Comparison of ENCODE assay signal across 19 mouse cellular contexts in the genomic region with DNA sequence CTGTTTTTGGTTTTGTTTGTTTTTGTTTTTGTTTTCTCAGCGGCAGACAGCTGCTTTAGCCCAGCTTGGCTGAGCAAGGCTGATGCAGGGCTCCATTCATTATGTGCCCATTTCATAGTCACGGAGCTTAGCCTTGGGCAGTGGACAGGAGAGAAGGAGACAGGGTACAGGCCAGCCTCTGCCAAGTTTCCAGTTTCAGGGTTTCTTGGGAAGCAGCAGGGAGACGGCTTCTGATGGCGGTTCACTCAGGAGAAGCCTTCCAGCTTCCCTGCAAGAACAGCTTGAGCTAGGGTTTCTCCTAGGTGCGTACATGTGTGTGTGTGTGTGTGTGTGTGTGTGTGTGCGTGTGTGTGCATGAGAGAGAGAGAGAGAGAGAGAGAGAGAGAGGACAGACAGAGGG.
DNase-seq lines count a peak whose midpoint lies in the region; ATAC-seq and TF ChIP-seq lines count a peak whose summit lies in the region.
"Had no signal": no experiment of that assay in that cellular context is flagged by ENCODE, and none has a peak within 500 bp of the region (broad histone marks: within the 10 kb centered on the region; RNA-seq: fewer than 3 reads in every experiment).

No protein-coding gene starts in this region.

- H3K36me3 ChIP-seq in hindbrain, embryonic 12.5 days: 0 out of 2 replicates have a peak, but pooled peaks cover 3% of the 10 kb centered on the region
- peaks cover 52% of the 10 kb centered on the region for H3K36me3 ChIP-seq in hindbrain, embryonic 10.5 days
- H3K36me3 ChIP-seq in forebrain, embryonic 15.5 days: no peaks in the 10 kb centered on the region
- H3K36me3 ChIP-seq in midbrain, embryonic 15.5 days (replicated peaks): no peaks in the 10 kb centered on the region
- no peaks in the 10 kb centered on the region for H3K36me3 ChIP-seq in stomach, postnatal 0 days (ENCODE audit: control insufficient read depth, insufficient read depth, low read length)
- H3K36me3 ChIP-seq: heart, embryonic 10.5 days; liver, embryonic 13.5 days; lung, embryonic 15.5 days had no signal

- H3K27ac ChIP-seq in cerebellum, adult 2 months (ENCODE audit: insufficient read depth, low read length): peak overlapping the region; percentile 94; the same call in 1 of the 2 replicates
- H3K27ac ChIP-seq in hindbrain, embryonic 12.5 days: peak overlapping the region; percentile 64
- H3K27ac ChIP-seq in hindbrain, embryonic 10.5 days: no peak overlapping the region
- H3K27ac ChIP-seq in forebrain, embryonic 15.5 days (replicated peaks): peak overlapping the region; percentile 96
- H3K27ac ChIP-seq in midbrain, embryonic 15.5 days: peak overlapping the region; percentile 58
- H3K27ac ChIP-seq in stomach, postnatal 0 days (replicated peaks): no peak overlapping the region
- H3K27ac ChIP-seq: heart, embryonic 10.5 days; limb, embryonic 13.5 days; liver, embryonic 13.5 days; lung, embryonic 15.5 days had no signal

- TF ChIP-seq CTCF in cerebellum, adult 2 months (IDR thresholded peaks at IDR 0.05; ENCODE audit: borderline replicate concordance, insufficient read depth, low read depth, low read length): no peak
- TF ChIP-seq CTCF in stomach, postnatal 0 days (IDR thresholded peaks at IDR 0.05; ENCODE audit: low read depth): no peak

- WGBS in cerebellum, adult 2 months: 28% methylated on average over 6 of the region's 6 CpGs
- 86% methylated on average over 6 of the region's 6 CpGs for WGBS in hindbrain, embryonic 12.5 days
- WGBS in hindbrain, embryonic 10.5 days: 93% methylated on average over 6 of the region's 6 CpGs
- WGBS in forebrain, embryonic 15.5 days: 55% methylated on average over 6 of the region's 6 CpGs
- 70% methylated on average over 6 of the region's 6 CpGs for WGBS in midbrain, embryonic 15.5 days
- 87% methylated on average over 6 of the region's 6 CpGs for WGBS in stomach, postnatal 0 days

- no peak for TF ChIP-seq EP300 in stomach, postnatal 0 days (optimal IDR thresholded peaks at IDR 0.05)

- peak in 1 of 2 experiments; percentile 46 for DNase-seq in cerebellum, adult 2 months
- no peak for DNase-seq in cerebellum, postnatal 4 days (ENCODE audit: low spot score in 2 of 2)
- DNase-seq in hindbrain, embryonic 10.5 days (ENCODE audit: low spot score): no peak
- DNase-seq in stomach, postnatal 0 days (ENCODE audit: low spot score): no peak
- DNase-seq in thymus, postnatal 4 days: no peak
- DNase-seq: adrenal gland, adult 8-10 months; cerebellum, adult 9-11 months; kidney, adult 2 months; kidney, postnatal 10 days; liver, embryonic 13.5 days; lung, postnatal 4 days had no signal

- no peak overlapping the region for H3K9ac ChIP-seq in hindbrain, embryonic 12.5 days
- H3K9ac ChIP-seq in forebrain, embryonic 15.5 days (replicated peaks): no peak overlapping the region
- no peak overlapping the region for H3K9ac ChIP-seq in midbrain, embryonic 15.5 days
- H3K9ac ChIP-seq in stomach, postnatal 0 days (ENCODE audit: low read length): no peak overlapping the region
- H3K9ac ChIP-seq: limb, embryonic 13.5 days; liver, embryonic 13.5 days; lung, embryonic 15.5 days had no signal

- ATAC-seq in hindbrain, embryonic 12.5 days (ENCODE audit: low FRiP score): no peak
- no peak for ATAC-seq in forebrain, embryonic 15.5 days (replicated peaks)
- no peak for ATAC-seq in midbrain, embryonic 15.5 days (replicated peaks)
- ATAC-seq in stomach, postnatal 0 days (ENCODE audit: low FRiP score, low TSS enrichment): no peak
- ATAC-seq: CD4-positive, CD25-positive, alpha-beta regulatory T cell, adult 4 months; Patski had no signal

- H3K4me1 ChIP-seq in cerebellum, adult 2 months (ENCODE audit: control insufficient read depth, insufficient read depth, low read length): peaks cover 85% of the 10 kb centered on the region
- H3K4me1 ChIP-seq in hindbrain, embryonic 12.5 days: peaks cover 42% of the 10 kb centered on the region
- peaks cover 38% of the 10 kb centered on the region for H3K4me1 ChIP-seq in hindbrain, embryonic 10.5 days (replicated peaks)
- H3K4me1 ChIP-seq in forebrain, embryonic 15.5 days: peaks cover 57% of the 10 kb centered on the region
- H3K4me1 ChIP-seq in midbrain, embryonic 15.5 days: peaks cover 39% of the 10 kb centered on the region
- H3K4me1 ChIP-seq in stomach, postnatal 0 days (replicated peaks; ENCODE audit: control insufficient read depth, insufficient read depth): no peaks in the 10 kb centered on the region

- no peak overlapping the region for H3K4me2 ChIP-seq in hindbrain, embryonic 12.5 days (replicated peaks)
- peak overlapping the region; percentile 25; the same call in 1 of the 2 replicates for H3K4me2 ChIP-seq in forebrain, embryonic 15.5 days (replicated peaks)
- no peak overlapping the region for H3K4me2 ChIP-seq in midbrain, embryonic 15.5 days
- no peak overlapping the region for H3K4me2 ChIP-seq in stomach, postnatal 0 days (replicated peaks; ENCODE audit: low read depth)
- H3K4me2 ChIP-seq: limb, embryonic 13.5 days; liver, embryonic 13.5 days; lung, embryonic 15.5 days had no signal

- no peak overlapping the region for H3K4me3 ChIP-seq in cerebellum, adult 2 months (replicated peaks; ENCODE audit: insufficient read depth, low read depth, low read length)
- H3K4me3 ChIP-seq in hindbrain, embryonic 12.5 days: no peak overlapping the region
- no peak overlapping the region for H3K4me3 ChIP-seq in hindbrain, embryonic 10.5 days
- no peak overlapping the region for H3K4me3 ChIP-seq in forebrain, embryonic 15.5 days
- no peak overlapping the region for H3K4me3 ChIP-seq in midbrain, embryonic 15.5 days
- H3K4me3 ChIP-seq in stomach, postnatal 0 days (ENCODE audit: low read depth, low read length): no peak overlapping the region
- H3K4me3 ChIP-seq: heart, embryonic 10.5 days; limb, embryonic 13.5 days; liver, embryonic 13.5 days; lung, embryonic 15.5 days had no signal

- H3K27me3 ChIP-seq in cerebellum, adult 2 months (ENCODE audit: control insufficient read depth, insufficient read depth, low read length): no peaks in the 10 kb centered on the region
- no peaks in the 10 kb centered on the region for H3K27me3 ChIP-seq in hindbrain, embryonic 12.5 days
- H3K27me3 ChIP-seq in hindbrain, embryonic 10.5 days (ENCODE audit: insufficient read depth, poor library complexity, severe bottlenecking): peaks cover 14% of the 10 kb centered on the region
- H3K27me3 ChIP-seq in forebrain, embryonic 15.5 days: no peaks in the 10 kb centered on the region
- no peaks in the 10 kb centered on the region for H3K27me3 ChIP-seq in midbrain, embryonic 15.5 days (replicated peaks)
- H3K27me3 ChIP-seq in stomach, postnatal 0 days (ENCODE audit: control insufficient read depth, insufficient read depth, low read length): peaks cover 3% of the 10 kb centered on the region

- no peak for TF ChIP-seq POLR2A in cerebellum, adult 2 months (IDR thresholded peaks at IDR 0.05; ENCODE audit: borderline replicate concordance, insufficient read depth, low read length)

- no peaks in the 10 kb centered on the region for H3K9me3 ChIP-seq in hindbrain, embryonic 12.5 days (replicated peaks)
- no peaks in the 10 kb centered on the region for H3K9me3 ChIP-seq in hindbrain, embryonic 10.5 days
- no peaks in the 10 kb centered on the region for H3K9me3 ChIP-seq in forebrain, embryonic 15.5 days
- no peaks in the 10 kb centered on the region for H3K9me3 ChIP-seq in midbrain, embryonic 15.5 days
- H3K9me3 ChIP-seq in stomach, postnatal 0 days (ENCODE audit: control insufficient read depth, low read length): no peaks in the 10 kb centered on the region
- H3K9me3 ChIP-seq: heart, embryonic 10.5 days; limb, embryonic 13.5 days; liver, embryonic 13.5 days; lung, embryonic 15.5 days had no signal

Comparison
In these comparisons a context has a peak if more than half of its experiments do, and no peak if none do; other contexts are left out.
1. H3K27ac ChIP-seq: peak in cerebellum, adult 2 months (single experiment), hindbrain, embryonic 12.5 days (single experiment), forebrain, embryonic 15.5 days (single experiment) and midbrain, embryonic 15.5 days (single experiment); none in hindbrain, embryonic 10.5 days (single experiment) and stomach, postnatal 0 days (single experiment).